In the genomic region with DNA sequence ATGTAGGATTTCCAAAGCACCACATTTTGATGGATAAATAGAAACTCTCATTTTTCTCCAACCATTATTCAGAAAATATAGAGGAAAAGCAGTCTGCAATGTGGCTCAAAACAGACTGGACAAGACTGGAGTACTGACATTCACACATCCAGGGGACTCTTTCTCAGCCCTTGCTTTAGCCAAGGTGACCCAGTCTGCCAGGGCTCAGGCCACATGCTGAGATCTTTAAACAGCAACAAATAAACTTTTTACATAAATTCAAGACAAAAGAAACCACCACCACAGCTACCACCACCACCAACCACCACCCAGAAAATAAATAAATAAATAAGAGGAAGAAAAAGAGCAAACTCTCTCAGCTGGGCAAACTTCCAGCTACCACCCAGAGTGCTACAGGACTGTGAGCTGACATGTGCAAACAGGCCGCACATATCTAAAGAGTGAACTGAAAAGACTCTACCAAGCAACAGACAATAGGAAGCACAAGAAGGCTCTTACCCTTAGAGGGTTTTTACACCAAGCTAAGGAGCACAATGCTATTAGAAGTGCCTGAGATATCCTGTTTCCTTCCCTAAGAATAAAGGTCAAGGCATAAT, we compare ENCODE assay signal across 13 mouse cellular contexts.
DNase-seq lines count a peak whose midpoint lies in the region; ATAC-seq and TF ChIP-seq lines count a peak whose summit lies in the region.
"Had no signal": no experiment of that assay in that cellular context is flagged by ENCODE, and none has a peak within 500 bp of the region (broad histone marks: within the 10 kb centered on the region; RNA-seq: fewer than 3 reads in every experiment).

No protein-coding gene starts in this region.

- TF ChIP-seq CTCF in ES-Bruce4 (IDR thresholded peaks at IDR 0.05; ENCODE audit: low read depth, low read length) = no peak

- H3K9ac ChIP-seq in ES-Bruce4 (ENCODE audit: low read depth, poor library complexity, severe bottlenecking) = no peak overlapping the region
- H3K9ac ChIP-seq in limb, embryonic 15.5 days = no peak overlapping the region
- H3K9ac ChIP-seq: embryonic facial prominence, embryonic 12.5 days; neural tube, embryonic 12.5 days had no signal

- H3K27me3 ChIP-seq in ES-Bruce4 (ENCODE audit: control insufficient read depth, insufficient read depth, low read length, poor library complexity, severe bottlenecking) = no peaks in the 10 kb centered on the region
- no peaks in the 10 kb centered on the region for H3K27me3 ChIP-seq in limb, embryonic 15.5 days
- H3K27me3 ChIP-seq: embryonic facial prominence, embryonic 12.5 days; neural tube, embryonic 12.5 days had no signal

- ATAC-seq in limb, embryonic 15.5 days (ENCODE audit: insufficient number of reproducible peaks, low FRiP score, low TSS enrichment, low read depth) = no peak
- ATAC-seq: inflammation-experienced regulatory T-cells, adult 6 months had no signal

- no peak overlapping the region for H3K4me2 ChIP-seq in limb, embryonic 15.5 days

- 0 out of 2 replicates have a peak, but pooled peaks cover 2% of the 10 kb centered on the region for H3K36me3 ChIP-seq in ES-Bruce4 (ENCODE audit: control insufficient read depth, insufficient read depth, low read length, poor library complexity, severe bottlenecking)
- H3K36me3 ChIP-seq in limb, embryonic 15.5 days = no peaks in the 10 kb centered on the region
- H3K36me3 ChIP-seq: embryonic facial prominence, embryonic 12.5 days; neural tube, embryonic 12.5 days had no signal

- H3K27ac ChIP-seq in ES-Bruce4 (ENCODE audit: insufficient read depth, low read length) = peak overlapping the region; percentile 98
- peak overlapping the region; percentile 13 for H3K27ac ChIP-seq in limb, embryonic 15.5 days
- H3K27ac ChIP-seq: embryonic facial prominence, embryonic 12.5 days; neural tube, embryonic 12.5 days had no signal

- H3K9me3 ChIP-seq in ES-Bruce4 (replicated peaks; ENCODE audit: control insufficient read depth, insufficient read depth, low read length, poor library complexity, severe bottlenecking) = no peaks in the 10 kb centered on the region
- no peaks in the 10 kb centered on the region for H3K9me3 ChIP-seq in limb, embryonic 15.5 days
- H3K9me3 ChIP-seq: embryonic facial prominence, embryonic 12.5 days; neural tube, embryonic 12.5 days had no signal

- peak; percentile 12 for DNase-seq in kidney, postnatal 14 days
- DNase-seq in kidney, adult 18-20 months = no peak
- DNase-seq in NIH3T3 (ENCODE audit: low read depth) = peak; percentile 19
- no peak for DNase-seq in adrenal gland, postnatal 14 days
- DNase-seq in frontal cortex, postnatal 14 days (ENCODE audit: low spot score in 2 of 2) = no peak
- DNase-seq: cerebellum, adult 8-10 months; right cerebral cortex, adult 18-20 months; thymus, postnatal 4 days had no signal

- TF ChIP-seq POLR2A in ES-Bruce4 (IDR thresholded peaks at IDR 0.05; ENCODE audit: insufficient read depth, low read length) = no peak

- 33% methylated on average over 1 of the region's 1 CpGs for WGBS in limb, embryonic 15.5 days

- peaks cover 4% of the 10 kb centered on the region for H3K4me1 ChIP-seq in ES-Bruce4 (ENCODE audit: control insufficient read depth, insufficient read depth, low read length)
- peaks cover 49% of the 10 kb centered on the region for H3K4me1 ChIP-seq in limb, embryonic 15.5 days

- peak; percentile 91 for TF ChIP-seq EP300 in ES-Bruce4 (IDR thresholded peaks at IDR 0.05; ENCODE audit: insufficient read depth, low read depth, low read length)

- H3K4me3 ChIP-seq in ES-Bruce4 (ENCODE audit: low read depth, low read length) = no peak overlapping the region
- no peak overlapping the region for H3K4me3 ChIP-seq in limb, embryonic 15.5 days
- H3K4me3 ChIP-seq: embryonic facial prominence, embryonic 12.5 days; neural tube, embryonic 12.5 days had no signal

Comparison
In these comparisons a context has a peak if more than half of its experiments do, and no peak if none do; other contexts are left out.
1. DNase-seq: peak in kidney, postnatal 14 days (single experiment) and NIH3T3 (single experiment); none in kidney, adult 18-20 months (single experiment), adrenal gland, postnatal 14 days (single experiment) and frontal cortex, postnatal 14 days (0 of 2).